Mouse (Mus musculus) cerebellum, postnatal 14 days (tissue): ENCODE measurements at regions not wholly inside any gene's neighbourhood (a gene's known extent, or its start where the extent isn't known, plus 50 kb on each side); places are given as distances from the start of the nearest gene placed in this dataset.

Experiments used
- DNase-seq, 2 experiments: peaks; one replicate each; pipeline ENCODE4 v3.0.0; 2021; ENCODE audit warnings: mixed read lengths in 2 of 2

GRCm38 (mm10) chr9:48053580-48053979 is 108.2 kb upstream of the Nxpe4 start:
- no peak for DNase-seq

GRCm38 (mm10) chr9:48055246-48055645 is 106.6 kb upstream of the Nxpe4 start:
- peak; percentile 22 to 42 for DNase-seq

- DNase-seq, result no peak
Measured at GRCm38 (mm10) chr9:48058599-48058998, 103.2 kb upstream of the Nxpe4 start.

GRCm38 (mm10) chr9:48059549-48060165 is 102.2 kb upstream of the Nxpe4 start:
- DNase-seq, result peak; percentile 34 to 37

- no peak for DNase-seq
Measured at GRCm38 (mm10) chr9:48060996-48061395, 100.8 kb upstream of the Nxpe4 start.

GRCm38 (mm10) chr9:48066730-48067345 is 95.0 kb upstream of the Nxpe4 start:
- peak; percentile 36 to 43 for DNase-seq

- DNase-seq, result no peak
Measured at GRCm38 (mm10) chr9:48072592-48072991, 89.2 kb upstream of the Nxpe4 start.

- no peak for DNase-seq
Measured at GRCm38 (mm10) chr9:48073096-48073495, 88.7 kb upstream of the Nxpe4 start.

GRCm38 (mm10) chr9:48075661-48076240 is 86.1 kb upstream of the Nxpe4 start:
- DNase-seq, result no peak

- no peak for DNase-seq
Measured at GRCm38 (mm10) chr9:48082461-48082860, 79.4 kb upstream of the Nxpe4 start.

- peak; percentile 38 to 54 for DNase-seq
Measured at GRCm38 (mm10) chr9:48084196-48084595, 77.6 kb upstream of the Nxpe4 start.

- no peak for DNase-seq
Measured at GRCm38 (mm10) chr9:48089661-48090060, 72.2 kb upstream of the Nxpe4 start.

- DNase-seq, result peak; percentile 59 to 70
Measured at GRCm38 (mm10) chr9:48094756-48095155, 67.1 kb upstream of the Nxpe4 start.

GRCm38 (mm10) chr9:48099846-48100245 is 62.0 kb upstream of the Nxpe4 start:
- DNase-seq, result no peak

- no peak for DNase-seq
Measured at GRCm38 (mm10) chr9:48106441-48107167, 55.2 kb upstream of the Nxpe4 start.

- DNase-seq, result peak in 1 of 2 experiments; percentile 16
Measured at GRCm38 (mm10) chr9:48108994-48109619, 52.7 kb upstream of the Nxpe4 start.

- DNase-seq, result peak; percentile 76 to 82
Measured at GRCm38 (mm10) chr9:48111316-48111890, 50.4 kb upstream of the Nxpe4 start.
